Mouse (Mus musculus): ENCODE data around the gene Dnaja3.

GRCm38 (mm10) chr16:4633661-4634060 lies 6.1 kb upstream of the Dnaja3 start:
- no peak for TF ChIP-seq CTCF (IDR thresholded peaks at IDR 0.05; ENCODE audit: borderline replicate concordance, extremely low read depth, insufficient read depth, insufficient read length)
- no peak for TF ChIP-seq POLR2A (IDR thresholded peaks at IDR 0.05; ENCODE audit: borderline replicate concordance, extremely low read depth, insufficient read depth, insufficient read length, poor library complexity, severe bottlenecking)
